Mouse (Mus musculus): ENCODE results near the gene Ccdc88a. TPM values are rescaled to one million over a fixed set of nuclear protein-coding genes. Genes with fewer than 3 reads are reported as not detected.

Gene Ccdc88a
- polyA plus RNA-seq, 1 experiment from 2014 or later = 58.1 TPM

DNA sequence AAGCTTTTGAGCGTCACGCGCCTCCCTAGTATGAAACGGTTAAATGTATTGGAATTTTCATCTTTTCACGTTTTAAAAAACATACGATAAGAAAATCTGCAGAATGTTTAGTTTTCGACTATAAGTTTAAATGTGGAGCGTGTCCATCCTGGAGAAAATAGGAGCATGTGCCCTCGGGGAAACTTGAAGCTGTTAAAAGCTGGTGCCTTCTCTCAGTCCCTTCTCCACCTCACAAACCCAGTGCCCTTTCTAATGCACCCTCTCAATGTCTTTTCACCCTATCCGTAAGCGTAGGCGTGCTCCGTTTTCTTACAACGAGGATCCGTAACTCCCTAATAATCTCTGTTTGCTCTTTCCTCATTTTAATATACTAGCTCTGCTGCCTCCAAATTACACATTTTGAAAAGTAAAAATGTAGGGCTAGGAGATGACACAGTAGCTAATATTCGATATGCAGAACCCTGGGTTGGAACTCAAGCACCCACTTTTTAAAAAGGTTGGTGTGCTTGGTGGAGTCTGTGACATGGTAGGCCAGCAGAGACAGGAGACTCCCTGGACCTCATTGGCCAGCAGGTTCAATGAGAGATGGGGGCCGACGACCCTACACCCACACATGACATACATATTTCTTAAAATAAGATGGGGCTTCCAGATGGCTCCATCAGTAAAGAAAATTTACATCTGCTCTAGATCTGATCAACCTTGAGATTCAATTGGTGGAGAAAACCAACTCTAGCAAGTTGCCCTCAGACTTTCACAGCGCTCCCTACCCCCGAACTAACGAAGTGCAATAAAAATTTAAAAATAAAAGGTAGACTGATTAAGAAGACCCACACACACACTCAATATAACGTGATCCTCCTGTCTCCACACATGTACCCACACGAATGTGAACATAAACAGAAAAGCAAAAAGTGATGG lies 175.3 kb downstream of the Ccdc88a start:
- ATAC-seq (ENCODE audit: low FRiP score) = no peak

DNA sequence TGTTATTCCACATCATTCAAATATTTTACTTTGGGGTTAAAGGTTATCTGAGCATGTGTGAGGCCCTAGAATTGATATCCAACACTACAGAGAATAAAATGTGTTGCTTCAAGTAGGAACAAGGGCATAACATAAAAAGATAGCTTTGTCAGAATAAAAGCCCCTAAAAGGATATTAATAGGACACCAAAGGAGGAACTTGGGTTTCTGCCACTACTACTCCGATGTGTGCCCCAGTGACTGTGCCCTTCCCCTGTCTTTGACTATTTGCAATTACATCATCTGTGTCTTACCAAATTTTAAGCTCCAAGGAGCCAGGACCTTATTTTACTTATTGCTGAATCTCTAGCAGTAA lies 175.9 kb downstream of the Ccdc88a start:
- no peak overlapping the region for H3K4me3 ChIP-seq (ENCODE audit: low read depth, low read length)
- ATAC-seq (ENCODE audit: low FRiP score) = no peak
- DNase-seq (ENCODE audit: low spot score) = no peak
- no peak overlapping the region for H3K27ac ChIP-seq (ENCODE audit: low read depth, low read length)
- H3K4me2 ChIP-seq (replicated peaks; ENCODE audit: low read depth, low read length) = no peak overlapping the region
- 86% methylated on average over 1 of the region's 1 CpGs for WGBS
- H3K4me1 ChIP-seq (replicated peaks; ENCODE audit: control insufficient read depth, insufficient read depth, low read length) = no peaks in the 10 kb centered on the region
- H3K36me3 ChIP-seq (ENCODE audit: control insufficient read depth, insufficient read depth, low read length) = no peaks in the 10 kb centered on the region; the same call in 1 of the 2 replicates
- H3K9ac ChIP-seq (ENCODE audit: low read depth, low read length) = no peak overlapping the region
- no peaks in the 10 kb centered on the region for H3K9me3 ChIP-seq (ENCODE audit: control insufficient read depth, low read length)
- no peaks in the 10 kb centered on the region for H3K27me3 ChIP-seq (ENCODE audit: control insufficient read depth, insufficient read depth, low read length)

More for the DNA sequence above, 175.3 kb downstream of the Ccdc88a start:
- H3K4me2 ChIP-seq (replicated peaks; ENCODE audit: low read depth, low read length) = peak overlapping the region; percentile 51
- no peaks in the 10 kb centered on the region for H3K4me1 ChIP-seq (replicated peaks; ENCODE audit: control insufficient read depth, insufficient read depth, low read length)
- H3K9ac ChIP-seq (ENCODE audit: low read depth, low read length) = peak overlapping the region; percentile 42
- H3K9me3 ChIP-seq (ENCODE audit: control insufficient read depth, low read length) = no peaks in the 10 kb centered on the region
- H3K4me3 ChIP-seq (ENCODE audit: low read depth, low read length) = peak overlapping the region; percentile 71
- no peak overlapping the region for H3K27ac ChIP-seq (ENCODE audit: low read depth, low read length)
- no peak for DNase-seq (ENCODE audit: low spot score)
- no peaks in the 10 kb centered on the region for H3K27me3 ChIP-seq (ENCODE audit: control insufficient read depth, insufficient read depth, low read length)
- H3K36me3 ChIP-seq (ENCODE audit: control insufficient read depth, insufficient read depth, low read length) = peaks cover 4% of the 10 kb centered on the region; the same call in 1 of the 2 replicates
- 25% methylated on average over 23 of the region's 23 CpGs for WGBS

Other genes with a start within 250 kb of the Ccdc88a start
- 39.2 and 44.8 TPM in 2 replicates for gene Pnpt1, start 242.9 kb upstream of the Ccdc88a start, polyA plus RNA-seq (2014; fragmentation: Nextera tagmentation; extraction: Ambion mirVana)
- gene Ppp4r3b, start 200.8 kb upstream of the Ccdc88a start, polyA plus RNA-seq (2014; fragmentation: Nextera tagmentation; extraction: Ambion mirVana) = 102 and 105 TPM in 2 replicates
- 85.1 and 91.6 TPM in 2 replicates for gene Cfap36, start 126.2 kb upstream of the Ccdc88a start, polyA plus RNA-seq (2014; fragmentation: Nextera tagmentation; extraction: Ambion mirVana)
- gene Prorsd1, start 141.4 kb downstream of the Ccdc88a start, polyA plus RNA-seq (2014; fragmentation: Nextera tagmentation; extraction: Ambion mirVana) = 23.3 and 24.9 TPM in 2 replicates
- gene Mtif2, start 152.8 kb downstream of the Ccdc88a start, polyA plus RNA-seq (2014; fragmentation: Nextera tagmentation; extraction: Ambion mirVana) = 42.2 and 49.9 TPM in 2 replicates
- gene Clhc1, start 174.3 kb downstream of the Ccdc88a start, polyA plus RNA-seq (2014; fragmentation: Nextera tagmentation; extraction: Ambion mirVana) = 0.17 TPM in 1 of 2 replicates, not detected in the other
- 957 and 965 TPM in 2 replicates for gene Rps27a, start 174.5 kb downstream of the Ccdc88a start, polyA plus RNA-seq (2014; fragmentation: Nextera tagmentation; extraction: Ambion mirVana)

All from hindbrain, embryonic 11.5 days (tissue).